24 mouse cellular contexts compared by ENCODE assay signal in genomic region chr7:6635831-6636230, GRCm38 (mm10).
DNase-seq lines count a peak whose midpoint lies in the region; ATAC-seq and TF ChIP-seq lines count a peak whose summit lies in the region.
"Had no signal": no experiment of that assay in that cellular context is flagged by ENCODE, and none has a peak within 500 bp of the region (broad histone marks: within the 10 kb centered on the region; RNA-seq: fewer than 3 reads in every experiment).

No protein-coding gene starts in this region.

- H3K79me2 ChIP-seq in heart, adult 2 months (replicated peaks; ENCODE audit: control insufficient read depth, insufficient read depth, low read length): no peaks in the 10 kb centered on the region

- H3K9ac ChIP-seq in heart, adult 2 months (ENCODE audit: low read depth, low read length): no peak overlapping the region
- no peak overlapping the region for H3K9ac ChIP-seq in lung, embryonic 14.5 days
- H3K9ac ChIP-seq: embryonic facial prominence, embryonic 12.5 days; forebrain, embryonic 12.5 days; forebrain, embryonic 15.5 days; forebrain, postnatal 0 days had no signal

- no peaks in the 10 kb centered on the region; the same call in 1 of the 2 replicates for H3K9me3 ChIP-seq in lung, embryonic 14.5 days (ENCODE audit: low read depth, low read length)
- H3K9me3 ChIP-seq: forebrain, embryonic 15.5 days had no signal

- intact Hi-C loops in heart, adult 2 months (cut with DNase I): no loop called here

- no peaks in the 10 kb centered on the region for H3K27me3 ChIP-seq in heart, adult 2 months (ENCODE audit: control insufficient read depth, insufficient read depth, low read length)
- no peaks in the 10 kb centered on the region for H3K27me3 ChIP-seq in lung, embryonic 14.5 days (ENCODE audit: insufficient read depth, low read length)
- H3K27me3 ChIP-seq: CH12.LX; embryonic facial prominence, embryonic 12.5 days; forebrain, embryonic 12.5 days; forebrain, embryonic 15.5 days had no signal

- TF ChIP-seq EP300 in heart, adult 2 months (IDR thresholded peaks at IDR 0.05; ENCODE audit: insufficient read depth, low read depth, low read length): no peak

- H3K36me3 ChIP-seq in heart, adult 2 months (ENCODE audit: control insufficient read depth, insufficient read depth, low read length): no peaks in the 10 kb centered on the region
- H3K36me3 ChIP-seq in lung, embryonic 14.5 days (ENCODE audit: insufficient read depth): no peaks in the 10 kb centered on the region
- H3K36me3 ChIP-seq: embryonic facial prominence, embryonic 10.5 days; embryonic facial prominence, embryonic 12.5 days; forebrain, embryonic 12.5 days; forebrain, embryonic 15.5 days; G1E had no signal

- H3K4me3 ChIP-seq in heart, adult 2 months: no peak overlapping the region
- H3K4me3 ChIP-seq in lung, embryonic 14.5 days (ENCODE audit: low read depth, low read length): no peak overlapping the region
- H3K4me3 ChIP-seq in lung, adult 2 months (replicated peaks; ENCODE audit: extremely low read depth, low read depth, low read length): no peak overlapping the region
- H3K4me3 ChIP-seq: embryonic facial prominence, embryonic 10.5 days; embryonic facial prominence, embryonic 12.5 days; forebrain, embryonic 12.5 days; forebrain, embryonic 15.5 days had no signal

- no peak for ATAC-seq in lung, embryonic 14.5 days (ENCODE audit: insufficient read depth)
- ATAC-seq: activated CD4-positive, CD25-positive, alpha-beta regulatory T cell, adult 4 months; CD4-positive, CD25-positive, alpha-beta regulatory T cell, adult 4 months; forebrain, embryonic 15.5 days; forebrain, postnatal 0 days; Patski had no signal

- H3K4me2 ChIP-seq in lung, embryonic 14.5 days: no peak overlapping the region
- H3K4me2 ChIP-seq: embryonic facial prominence, embryonic 12.5 days; forebrain, embryonic 12.5 days; forebrain, embryonic 15.5 days had no signal

- TF ChIP-seq POLR2A in heart, adult 2 months (IDR thresholded peaks at IDR 0.05; ENCODE audit: insufficient read depth, low read depth, low read length): no peak
- no peak for TF ChIP-seq POLR2A in lung, adult 2 months (IDR thresholded peaks at IDR 0.05; ENCODE audit: borderline replicate concordance, extremely low read depth, low read depth, low read length)

- no peak for TF ChIP-seq CTCF in heart, adult 2 months (IDR thresholded peaks at IDR 0.05)
- TF ChIP-seq CTCF in lung, embryonic 14.5 days (IDR thresholded peaks at IDR 0.05; ENCODE audit: low read depth): no peak
- no peak for TF ChIP-seq CTCF in lung, adult 2 months (IDR thresholded peaks at IDR 0.05; ENCODE audit: insufficient read depth, low read length)

- no peaks in the 10 kb centered on the region for H3K4me1 ChIP-seq in heart, adult 2 months (ENCODE audit: control insufficient read depth, insufficient read depth, low read length)
- no peaks in the 10 kb centered on the region for H3K4me1 ChIP-seq in lung, embryonic 14.5 days (ENCODE audit: insufficient read depth)
- no peaks in the 10 kb centered on the region for H3K4me1 ChIP-seq in lung, adult 2 months (ENCODE audit: control insufficient read depth, insufficient read depth, low read length)
- H3K4me1 ChIP-seq: embryonic facial prominence, embryonic 10.5 days; embryonic facial prominence, embryonic 12.5 days; forebrain, embryonic 12.5 days; forebrain, embryonic 15.5 days had no signal

- 63% methylated on average over 3 of the region's 3 CpGs for WGBS in heart, adult 2 months
- 63% methylated on average over 3 of the region's 3 CpGs for WGBS in lung, embryonic 14.5 days
- WGBS in lung, adult 2 months: 61% methylated on average over 3 of the region's 3 CpGs

- DNase-seq in heart, adult 11 months: peak; percentile 83
- DNase-seq in heart, adult 2 months: no peak
- peak; percentile 2 for DNase-seq in lung, embryonic 14.5 days
- no peak for DNase-seq in lung, adult 2 months
- no peak for DNase-seq in thymus, postnatal 14 days
- DNase-seq: adrenal gland, adult 8-10 months; adrenal gland, postnatal 14 days; adrenal gland, postnatal 36 days; B cell, adult 2 months; cerebellum, adult 11-12 months; cerebellum, adult 2 months; cerebellum, adult 9-10 months; cerebellum, postnatal 10 days; cerebellum, postnatal 25 days; forebrain, postnatal 0 days had no signal

- no peak overlapping the region for H3K27ac ChIP-seq in heart, adult 2 months
- no peak overlapping the region for H3K27ac ChIP-seq in lung, embryonic 14.5 days (ENCODE audit: low read depth)
- H3K27ac ChIP-seq: embryonic facial prominence, embryonic 10.5 days; embryonic facial prominence, embryonic 12.5 days; forebrain, embryonic 12.5 days; forebrain, embryonic 15.5 days had no signal

Comparison
In these comparisons a context has a peak if more than half of its experiments do, and no peak if none do; other contexts are left out.
1. DNase-seq: peak in heart, adult 11 months (single experiment) and lung, embryonic 14.5 days (single experiment); none in heart, adult 2 months (0 of 2), lung, adult 2 months (single experiment) and thymus, postnatal 14 days (single experiment).